Mouse (Mus musculus) forebrain, embryonic 10.5 days (tissue): ENCODE measurements at regions not wholly inside any gene's neighbourhood (a gene's known extent, or its start where the extent isn't known, plus 50 kb on each side); places are given as distances from the start of the nearest gene placed in this dataset.

Source experiments
- DNase-seq: peaks from one replicate; pipeline ENCODE4 v3.0.0-alpha.2; 2017; ENCODE audit warnings: low spot score; ENCODE audit errors: extremely low spot score
- H3K27ac ChIP-seq: fragments of 300-500 bp; sonication (generic); 2 replicates; pipeline ENCODE4 v1.5.1; 2016; ENCODE audit warnings: mild to moderate bottlenecking
- H3K27me3 ChIP-seq: fragments of 300-500 bp; sonication (generic); 2 replicates; pipeline ENCODE4 v1.6.1; 2016; ENCODE audit warnings: mild to moderate bottlenecking; ENCODE audit not compliant: poor library complexity, severe bottlenecking
- H3K36me3 ChIP-seq: fragments of 300-500 bp; sonication (generic); replicated peaks from 2 replicates; pipeline ENCODE4 v1.6.1; 2016; ENCODE audit warnings: mild to moderate bottlenecking, moderate library complexity
- H3K4me1 ChIP-seq: fragments of 300-500 bp; sonication (generic); 2 replicates; pipeline ENCODE4 v1.6.1; 2016
- H3K4me3 ChIP-seq: fragments of 300-500 bp; sonication (generic); 2 replicates; pipeline ENCODE4 v1.5.1; 2016; ENCODE audit warnings: mild to moderate bottlenecking, moderate library complexity
- H3K9me3 ChIP-seq: fragments of 300-500 bp; sonication (generic); 2 replicates; pipeline ENCODE4 v1.6.1; 2016; ENCODE audit warnings: mild to moderate bottlenecking, moderate library complexity
- WGBS: fragments of 180-500 bp; shearing (Covaris S2); methylation state at CpG from one replicate; pipeline ENCODE4 v1.1.7; 2016; 5-methylcytosine and 5-hydroxymethylcytosine counted together

DNA sequence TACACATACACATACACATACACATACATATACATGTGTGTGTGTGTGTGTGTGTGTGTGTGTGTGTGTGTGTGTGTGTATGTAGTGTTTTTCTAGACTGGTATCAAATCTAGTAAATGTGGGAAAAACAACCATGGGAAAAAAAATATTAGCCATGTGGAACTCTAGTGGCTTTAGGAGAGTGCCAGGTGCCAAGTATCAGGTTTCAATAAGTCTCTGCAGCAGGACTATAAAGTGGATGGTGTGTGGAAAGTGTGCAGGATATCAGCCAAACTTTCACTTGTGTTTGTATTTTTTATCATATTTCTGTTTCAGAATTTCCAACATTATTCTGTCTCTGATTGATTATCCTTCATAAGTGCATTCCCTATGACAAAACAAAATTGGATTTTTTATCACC lies 653.3 kb upstream of the Fam98a start:
- Histone ChIP-seq H3K27ac (no peak overlapping the region), H3K27me3 (no peaks in the 10 kb centered on the region), H3K4me3 (no peak overlapping the region), H3K4me1 (no peaks in the 10 kb centered on the region), H3K36me3 (no peaks in the 10 kb centered on the region), H3K9me3 (no peaks in the 10 kb centered on the region)
- DNase-seq, result no peak

DNA sequence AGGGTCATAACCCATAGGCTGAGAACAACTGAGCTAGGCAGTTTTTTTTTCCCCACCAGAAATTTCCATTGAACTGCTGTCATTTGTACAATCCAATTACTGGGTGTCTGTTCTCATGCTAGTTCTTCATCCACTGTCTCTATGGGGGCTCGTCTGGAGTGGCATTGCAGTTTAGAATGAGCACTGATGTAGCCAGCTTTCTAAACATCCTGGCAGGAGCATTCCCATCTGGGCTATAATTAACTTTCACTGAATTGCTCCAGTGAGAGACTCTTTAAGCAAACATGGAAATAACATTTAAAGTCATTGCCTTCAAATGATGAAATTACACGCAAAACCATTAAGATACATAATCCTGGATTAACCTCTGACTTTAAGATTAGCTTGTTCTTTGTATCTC lies 633.1 kb upstream of the Fam98a start:
- no peak overlapping the region for H3K27ac ChIP-seq
- no peak for DNase-seq
- no peaks in the 10 kb centered on the region for H3K27me3 ChIP-seq
- H3K4me3 ChIP-seq, result no peak overlapping the region
- WGBS, result 28% methylated on average over 2 of the region's 2 CpGs
- no peaks in the 10 kb centered on the region for H3K36me3 ChIP-seq
- H3K4me1 ChIP-seq, result no peaks in the 10 kb centered on the region
- no peaks in the 10 kb centered on the region for H3K9me3 ChIP-seq

DNA sequence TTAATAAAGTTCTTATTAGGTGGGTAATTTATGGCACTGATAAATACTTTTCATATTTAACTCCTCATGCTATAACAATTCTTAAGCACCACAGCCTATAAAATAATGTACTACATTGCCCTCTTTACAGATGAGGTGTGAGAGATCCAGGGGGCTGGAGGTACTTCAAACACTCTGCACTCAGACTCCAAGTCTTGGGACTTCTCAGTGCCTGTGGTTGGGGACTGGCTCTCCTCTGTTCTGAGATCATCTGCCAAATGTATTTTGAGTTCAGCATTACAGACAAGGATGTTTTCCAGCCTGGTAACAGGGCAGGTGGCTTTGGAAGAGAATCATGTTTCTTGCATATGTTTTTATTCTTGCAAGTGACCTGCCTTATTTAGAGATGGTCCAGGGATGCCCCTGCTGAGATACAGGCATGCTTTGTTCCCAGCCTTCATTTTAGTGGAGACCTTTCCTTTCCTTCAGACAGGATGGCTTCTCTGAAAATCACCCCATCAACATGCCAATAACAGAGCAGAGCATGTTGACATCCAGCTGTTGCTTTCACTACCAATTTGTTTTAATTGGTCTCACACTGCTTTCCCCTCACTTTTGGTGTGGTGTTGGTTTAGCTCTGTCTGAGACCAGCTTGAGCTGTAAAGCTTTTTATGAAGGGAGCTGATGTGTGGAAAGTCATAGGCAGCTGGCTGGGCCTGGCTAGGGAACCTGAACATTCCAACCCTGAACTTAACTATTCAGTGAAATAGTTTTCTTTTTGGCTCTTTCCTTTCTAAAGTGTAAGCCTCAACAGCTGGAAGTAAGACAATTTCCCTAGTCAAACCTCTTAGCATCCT lies 585.1 kb upstream of the Fam98a start:
- no peak overlapping the region for H3K27ac ChIP-seq
- H3K27me3 ChIP-seq, result no peaks in the 10 kb centered on the region
- no peaks in the 10 kb centered on the region for H3K4me1 ChIP-seq
- DNase-seq, result no peak
- no peak overlapping the region for H3K4me3 ChIP-seq
- H3K36me3 ChIP-seq, result no peaks in the 10 kb centered on the region
- H3K9me3 ChIP-seq, result no peaks in the 10 kb centered on the region

DNA sequence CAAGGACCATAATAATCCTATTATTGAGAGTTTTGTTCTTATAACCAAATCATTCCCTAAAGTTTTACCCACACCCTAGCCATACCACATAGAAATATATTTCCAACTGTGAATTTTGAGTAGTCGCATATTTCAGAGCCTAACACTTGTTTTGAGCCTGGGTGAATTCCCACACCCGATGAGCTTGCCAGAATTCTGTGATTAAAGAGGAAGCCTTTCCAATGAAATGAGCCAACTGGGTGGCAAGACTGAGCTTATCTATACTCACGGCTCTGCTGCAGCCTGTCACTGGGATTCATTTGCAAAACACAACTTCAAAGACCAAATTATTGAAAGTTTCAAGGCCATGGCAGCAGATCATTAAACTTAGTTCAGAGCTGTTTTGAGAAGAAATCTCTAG lies 582.3 kb upstream of the Fam98a start:
- Histone ChIP-seq H3K4me1 (no peaks in the 10 kb centered on the region), H3K36me3 (no peaks in the 10 kb centered on the region), H3K27me3 (no peaks in the 10 kb centered on the region), H3K4me3 (no peak overlapping the region), H3K27ac (no peak overlapping the region), H3K9me3 (peaks cover 4% of the 10 kb centered on the region; the same call in 1 of the 2 replicates)
- DNase-seq, result no peak
- WGBS, result 85% methylated on average over 3 of the region's 3 CpGs

DNA sequence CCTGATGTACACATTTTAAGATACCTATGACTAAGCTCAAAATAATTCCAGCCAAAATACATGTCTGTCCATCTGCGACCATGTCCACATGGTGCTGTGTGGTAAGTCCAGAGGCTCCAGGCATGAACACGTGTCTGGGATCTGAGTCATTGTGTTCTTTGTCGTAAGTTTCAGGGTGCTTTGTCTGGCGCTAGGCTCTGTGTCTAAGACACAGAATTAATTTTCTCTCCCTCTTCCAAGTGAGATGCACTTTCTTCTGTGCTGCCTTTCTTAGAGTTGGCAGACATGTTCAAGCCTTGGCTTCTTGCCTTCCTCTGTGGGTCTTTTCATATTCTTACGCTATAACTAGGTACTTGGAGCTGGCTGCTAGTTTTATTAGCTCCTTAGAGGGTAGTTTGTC lies 573.5 kb upstream of the Fam98a start:
- Histone ChIP-seq H3K4me3 (no peak overlapping the region), H3K4me1 (no peaks in the 10 kb centered on the region)
- 88% methylated on average over 5 of the region's 5 CpGs for WGBS

DNA sequence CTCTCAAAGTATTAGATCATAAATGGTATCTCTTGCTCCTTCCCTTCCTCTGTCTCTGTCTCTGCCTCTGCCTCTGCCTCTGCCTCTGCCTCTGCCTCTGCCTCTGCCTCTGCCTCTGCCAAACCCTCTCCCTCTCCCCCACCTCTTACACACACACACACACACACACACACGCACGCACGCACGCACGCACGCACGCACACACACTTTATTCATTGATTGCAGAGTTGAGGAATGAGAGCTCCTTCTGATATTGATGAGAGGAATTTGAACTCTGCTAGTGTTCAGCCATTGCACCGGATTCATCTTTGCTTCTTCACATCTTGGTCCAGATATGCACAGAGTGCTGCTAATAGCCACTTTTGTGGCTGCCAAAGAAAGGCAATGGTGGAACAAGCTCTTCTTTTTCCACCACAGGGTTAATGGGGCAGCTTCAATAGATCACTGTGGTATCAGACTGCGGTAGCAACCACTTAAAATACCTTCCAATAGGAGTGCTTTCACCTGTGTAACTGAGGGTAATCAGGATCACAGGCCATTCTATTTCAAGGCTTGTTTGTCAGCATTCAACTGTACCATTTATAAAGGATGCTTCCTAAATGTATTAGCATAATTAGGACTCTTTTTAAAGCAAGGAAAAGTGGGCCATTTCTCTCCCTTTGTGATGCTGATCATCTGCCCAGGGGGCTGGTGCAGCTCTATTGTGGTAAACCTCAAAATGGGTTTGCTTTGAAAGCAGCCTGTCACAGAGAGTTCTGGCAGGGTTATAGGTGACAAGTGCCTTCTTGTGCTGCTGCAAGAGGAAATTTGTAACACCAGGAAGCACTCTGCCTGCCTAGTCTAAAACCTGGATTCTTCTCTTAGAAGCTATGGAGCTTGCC lies 559.8 kb upstream of the Fam98a start:
- peak; percentile 41 for DNase-seq

More for the DNA sequence above, 573.5 kb upstream of the Fam98a start:
- DNase-seq, result no peak
- Histone ChIP-seq H3K27ac (no peak overlapping the region), H3K9me3 (no peaks in the 10 kb centered on the region; the same call in 1 of the 2 replicates), H3K36me3 (no peaks in the 10 kb centered on the region), H3K27me3 (no peaks in the 10 kb centered on the region)

DNA sequence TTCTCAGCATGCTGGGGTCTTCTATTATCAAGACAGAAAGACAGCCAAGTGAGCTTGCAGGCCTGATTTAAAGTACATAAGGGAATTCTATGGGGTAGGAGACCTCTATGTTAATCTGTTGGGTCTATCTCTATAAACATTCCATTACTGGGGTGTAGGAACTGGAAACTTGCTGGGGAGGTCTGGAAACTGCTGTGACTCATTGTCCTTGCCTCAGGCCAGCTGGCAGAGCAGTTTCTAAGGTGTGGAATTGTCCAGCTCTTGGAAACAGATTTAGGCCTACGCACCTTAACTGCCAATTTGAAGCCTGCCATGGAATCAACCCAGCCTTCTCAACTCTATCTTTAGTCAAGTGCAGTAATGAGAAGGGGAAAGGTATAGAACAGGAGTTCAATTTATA lies 559.1 kb upstream of the Fam98a start:
- H3K27ac ChIP-seq, result no peak overlapping the region
- DNase-seq, result no peak
- H3K4me1 ChIP-seq, result peaks cover 17% of the 10 kb centered on the region
- H3K36me3 ChIP-seq, result no peaks in the 10 kb centered on the region
- peaks cover 70% of the 10 kb centered on the region for H3K27me3 ChIP-seq
- 92% methylated on average over 1 of the region's 1 CpGs for WGBS
- no peak overlapping the region for H3K4me3 ChIP-seq
- 0 out of 2 replicates have a peak, but pooled peaks cover 3% of the 10 kb centered on the region for H3K9me3 ChIP-seq

More for the DNA sequence above, 559.8 kb upstream of the Fam98a start:
- 64% methylated on average over 9 of the region's 9 CpGs for WGBS
- H3K36me3 ChIP-seq, result no peaks in the 10 kb centered on the region
- 0 out of 2 replicates have a peak, but pooled peaks cover 3% of the 10 kb centered on the region for H3K9me3 ChIP-seq
- peaks cover 66% of the 10 kb centered on the region for H3K27me3 ChIP-seq
- no peak overlapping the region for H3K27ac ChIP-seq
- H3K4me3 ChIP-seq, result no peak overlapping the region
- H3K4me1 ChIP-seq, result peaks cover 17% of the 10 kb centered on the region

DNA sequence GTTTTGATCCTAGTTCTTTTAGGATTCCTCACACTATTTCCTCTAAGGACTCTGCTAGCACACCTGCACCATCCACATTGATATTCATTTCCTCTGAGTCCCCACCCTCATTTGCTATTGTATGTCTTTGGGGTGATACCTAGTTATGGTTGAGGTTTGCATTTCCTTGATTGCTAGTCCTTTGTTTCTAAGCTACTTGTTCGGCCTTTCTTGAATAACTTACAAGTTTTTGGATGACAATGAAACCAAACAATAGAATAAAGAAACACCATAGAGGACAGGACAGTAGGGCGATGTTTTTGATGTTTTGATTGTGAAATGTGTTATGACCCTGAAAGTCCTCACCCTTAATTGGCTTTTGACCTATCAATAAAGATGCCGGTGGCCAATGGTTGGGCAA lies 531.8 kb upstream of the Fam98a start:
- DNase-seq, result no peak
- Histone ChIP-seq H3K9me3 (no peaks in the 10 kb centered on the region), H3K27me3 (no peaks in the 10 kb centered on the region), H3K27ac (no peak overlapping the region), H3K36me3 (no peaks in the 10 kb centered on the region), H3K4me3 (no peak overlapping the region), H3K4me1 (no peaks in the 10 kb centered on the region)
- 87% methylated on average over 3 of the region's 3 CpGs for WGBS

DNA sequence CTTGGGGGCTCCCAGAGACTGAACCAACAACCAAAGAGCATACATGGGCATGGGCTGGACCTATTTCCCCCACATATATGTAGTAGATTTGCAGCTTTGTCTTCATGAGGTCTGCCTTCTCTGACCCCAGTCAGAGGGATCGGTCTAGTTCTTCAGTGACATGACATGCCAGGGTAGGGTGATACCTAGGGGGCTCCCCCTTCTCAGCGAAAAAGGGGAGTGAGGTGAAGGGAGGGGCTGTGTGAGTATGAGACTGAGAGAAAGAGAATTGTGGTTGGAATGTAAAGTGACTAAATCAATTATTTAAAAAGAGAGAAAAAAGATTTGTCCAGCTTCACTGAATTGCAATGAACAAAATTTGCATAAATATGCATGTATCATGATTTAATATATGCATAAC lies 530.0 kb upstream of the Fam98a start:
- Histone ChIP-seq H3K9me3 (no peaks in the 10 kb centered on the region), H3K36me3 (no peaks in the 10 kb centered on the region), H3K27ac (no peak overlapping the region), H3K4me1 (no peaks in the 10 kb centered on the region), H3K27me3 (no peaks in the 10 kb centered on the region), H3K4me3 (no peak overlapping the region)
- WGBS, result 90% methylated on average over 2 of the region's 2 CpGs
- DNase-seq, result no peak

DNA sequence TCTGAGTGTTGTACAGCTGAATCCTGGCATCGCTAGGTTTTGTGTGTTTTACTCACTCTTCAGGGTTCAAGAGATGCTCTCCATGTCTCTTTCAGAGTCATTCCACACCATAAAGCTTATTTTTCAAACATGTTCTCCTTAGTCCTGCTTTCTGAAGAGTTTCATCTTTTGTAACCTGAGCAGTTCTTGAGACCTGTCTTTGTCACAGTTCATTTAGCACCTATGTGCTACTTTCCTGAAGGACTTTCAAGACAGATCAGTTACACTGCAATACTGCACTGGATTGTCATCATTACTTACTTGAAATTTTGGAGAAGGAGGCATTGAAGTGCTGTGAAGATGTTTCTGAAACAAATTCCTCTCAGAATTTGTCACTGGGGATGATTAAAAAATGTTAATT lies 494.7 kb upstream of the Fam98a start:
- Histone ChIP-seq H3K27me3 (no peaks in the 10 kb centered on the region), H3K4me1 (no peaks in the 10 kb centered on the region), H3K4me3 (no peak overlapping the region), H3K9me3 (no peaks in the 10 kb centered on the region; the same call in 1 of the 2 replicates), H3K36me3 (no peaks in the 10 kb centered on the region), H3K27ac (no peak overlapping the region)
- 96% methylated on average over 1 of the region's 1 CpGs for WGBS
- DNase-seq, result no peak

DNA sequence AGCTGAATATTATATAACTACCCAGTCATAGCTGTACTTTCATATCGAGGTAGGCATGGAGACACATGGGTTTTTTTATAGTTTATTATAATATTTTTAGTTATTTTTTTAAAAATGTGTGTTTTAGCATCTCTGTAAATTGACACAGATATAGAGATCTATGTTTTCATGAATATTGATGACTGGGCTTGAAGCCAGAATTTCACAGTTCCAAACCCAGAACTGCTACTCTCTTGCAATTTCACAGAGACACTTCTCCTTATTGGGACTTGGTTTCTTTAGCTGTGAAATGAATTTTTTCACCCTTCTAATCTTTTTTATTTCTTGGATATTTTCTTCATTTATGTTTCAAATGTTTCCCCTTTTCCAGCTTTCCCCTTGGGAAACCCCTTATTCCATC lies 481.0 kb upstream of the Fam98a start:
- Histone ChIP-seq H3K9me3 (no peaks in the 10 kb centered on the region), H3K4me1 (no peaks in the 10 kb centered on the region), H3K36me3 (no peaks in the 10 kb centered on the region), H3K27ac (no peak overlapping the region), H3K27me3 (no peaks in the 10 kb centered on the region), H3K4me3 (no peak overlapping the region)
- DNase-seq, result no peak
- whole genome bisulfite sequencing, result 88% methylated on average over 1 of the region's 1 CpGs

DNA sequence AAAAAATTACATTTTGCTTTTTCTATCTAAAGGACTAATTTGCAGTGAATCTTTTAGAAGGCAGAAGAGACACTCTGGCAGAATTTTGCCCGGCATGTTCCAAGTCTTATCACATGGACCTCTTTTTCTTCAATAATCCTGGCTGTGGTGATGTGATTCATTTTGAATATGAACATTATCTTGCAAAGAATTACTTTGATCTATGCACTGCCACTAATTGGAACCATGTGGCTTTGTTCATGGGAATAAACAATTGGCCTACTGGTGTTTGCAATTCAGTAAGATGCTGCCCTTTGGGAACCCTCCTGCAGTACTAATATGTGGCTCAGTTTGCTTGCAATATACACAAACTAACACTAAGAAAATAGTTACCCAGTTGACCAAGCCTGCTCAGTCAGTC lies 456.3 kb upstream of the Fam98a start:
- no peaks in the 10 kb centered on the region; the same call in 1 of the 2 replicates for H3K9me3 ChIP-seq
- H3K27me3 ChIP-seq, result no peaks in the 10 kb centered on the region
- DNase-seq, result no peak
- no peak overlapping the region for H3K27ac ChIP-seq
- H3K36me3 ChIP-seq, result no peaks in the 10 kb centered on the region
- no peak overlapping the region for H3K4me3 ChIP-seq
- H3K4me1 ChIP-seq, result no peaks in the 10 kb centered on the region
- 78% methylated on average over 1 of the region's 1 CpGs for WGBS

DNA sequence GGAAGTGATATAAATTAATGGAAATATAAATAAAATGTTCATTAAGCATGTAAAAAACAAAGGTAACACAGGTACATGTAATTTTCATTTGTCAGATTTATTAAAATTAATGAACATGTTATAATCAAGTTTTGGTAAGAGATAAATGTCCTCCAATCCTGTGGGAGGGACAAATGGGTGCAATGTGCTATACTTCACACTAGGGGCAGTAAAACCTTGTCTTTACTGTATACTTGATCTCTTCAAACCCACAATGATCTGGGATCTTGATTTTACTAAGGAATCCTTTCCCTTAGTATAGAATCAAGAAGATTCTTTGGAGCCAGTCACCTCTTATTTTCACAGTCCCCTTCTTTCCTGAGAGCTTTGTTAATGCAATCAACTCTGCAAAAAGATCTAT lies 451.1 kb upstream of the Fam98a start:
- Histone ChIP-seq H3K4me1 (no peaks in the 10 kb centered on the region), H3K27ac (no peak overlapping the region), H3K9me3 (no peaks in the 10 kb centered on the region), H3K36me3 (no peaks in the 10 kb centered on the region), H3K4me3 (no peak overlapping the region), H3K27me3 (no peaks in the 10 kb centered on the region)
- no peak for DNase-seq
